Mouse (Mus musculus) embryonic fibroblast, embryonic 13.5 days (primary cell): Measurements from ENCODE around the gene Maml3.

Experiments
- CTCF ChIP-seq: IDR thresholded peaks from 2 replicates; pipeline ENCODE4 v1.5.1; 2011; ENCODE audit warnings: mild to moderate bottlenecking, control low read depth, low read length, moderate library complexity, borderline replicate concordance; ENCODE audit not compliant: insufficient read depth
- POLR2A ChIP-seq: IDR thresholded peaks from 2 replicates; pipeline ENCODE4 v1.6.1; 2011; ENCODE audit warnings: low read depth, mild to moderate bottlenecking, control low read depth, low read length, moderate library complexity

GRCm38 (mm10) chr3:52022486-52022885, 82.4 kb downstream of the Maml3 start:
- TF ChIP-seq CTCF (no peak), POLR2A (no peak)
